Mouse (Mus musculus) lung, adult 2 months (tissue): ENCODE results near the gene Chrna5.

Experiments
- CTCF ChIP-seq: fragments of 200-500 bp; IDR thresholded peaks from 2 replicates; pipeline ENCODE4 v1.5.1; 2011; ENCODE audit warnings: mild to moderate bottlenecking, low read length, control low read depth; ENCODE audit not compliant: insufficient read depth
- POLR2A ChIP-seq: fragments of 200-500 bp; IDR thresholded peaks from 2 replicates; pipeline ENCODE4 v1.6.1; 2011; ENCODE audit warnings: low read depth, mild to moderate bottlenecking, control low read depth, low read length, borderline replicate concordance; ENCODE audit errors: extremely low read depth

- TF ChIP-seq POLR2A (no peak), CTCF (no peak)
These were observed 29.0 kb downstream of the Chrna5 start for GRCm38 (mm10) chr9:55009692-55010091.
